Mouse (Mus musculus) ES-E14 (cell line): ENCODE results near the gene Bcr. TPM values are rescaled to one million over a fixed set of nuclear protein-coding genes. Genes with fewer than 3 reads are reported as not detected.

Experiments used
- DNase-seq: peaks from one replicate; pipeline ENCODE4 v3.0.0-alpha.2; 2013; ENCODE audit warnings: low read depth, low spot score
- H3K27ac ChIP-seq: 2 replicates; pipeline ENCODE4 v1.5.1; 2012; ENCODE audit warnings: low read depth, mild to moderate bottlenecking, low read length, moderate library complexity, mixed read lengths; ENCODE audit not compliant: poor library complexity, insufficient read depth, severe bottlenecking
- H3K36me3 ChIP-seq: 2 replicates; pipeline ENCODE4 v1.6.1; 2012; ENCODE audit warnings: mild to moderate bottlenecking, low read length, moderate library complexity, mixed read lengths; ENCODE audit not compliant: control insufficient read depth, poor library complexity, insufficient read depth, severe bottlenecking
- H3K4me1 ChIP-seq, 2 experiments: fragments of 150-350 bp in 1 of 2; sonication (generic) in 1 of 2; 2 replicates each; pipeline ENCODE4 v1.6.1; 2012; ENCODE audit warnings: low read length in 2 of 2, mild to moderate bottlenecking in 1 of 2, mixed read lengths in 1 of 2; ENCODE audit not compliant: control insufficient read depth in 2 of 2, insufficient read depth in 2 of 2, poor library complexity in 1 of 2
- H3K4me3 ChIP-seq, 2 experiments: fragments of 150-350 bp in 1 of 2; sonication (generic) in 1 of 2; 2 replicates each; pipeline ENCODE4 v1.5.1; 2012; ENCODE audit warnings: low read length in 2 of 2, low read depth in 1 of 2, mild to moderate bottlenecking in 1 of 2, mixed read lengths in 1 of 2; ENCODE audit not compliant: insufficient read depth in 1 of 2, poor library complexity in 1 of 2, severe bottlenecking in 1 of 2
- H3K9ac ChIP-seq: 2 replicates; pipeline ENCODE4 v1.6.1; 2012; ENCODE audit warnings: low read depth, mild to moderate bottlenecking, low read length, mixed read lengths; ENCODE audit not compliant: poor library complexity, insufficient read depth, severe bottlenecking
- H3K9me3 ChIP-seq: fragments of 150-350 bp; sonication (generic); 2 replicates; pipeline ENCODE4 v1.6.1; 2012; ENCODE audit warnings: low read depth, mild to moderate bottlenecking, low read length; ENCODE audit not compliant: control insufficient read depth, insufficient read depth
- CHD2 ChIP-seq: IDR thresholded peaks from 2 replicates; pipeline ENCODE4 v1.6.1; 2014; ENCODE audit warnings: mild to moderate bottlenecking, low read depth, low read length, inconsistent platforms
- HCFC1 ChIP-seq: IDR thresholded peaks from 2 replicates; pipeline ENCODE4 v1.6.1; 2012; ENCODE audit warnings: low read length, inconsistent platforms, borderline replicate concordance; ENCODE audit not compliant: insufficient read depth
- MAFK ChIP-seq: IDR thresholded peaks from 2 replicates; pipeline ENCODE4 v1.6.1; 2014; ENCODE audit warnings: mild to moderate bottlenecking, low read depth, low read length, inconsistent platforms; ENCODE audit not compliant: insufficient read depth
- ZC3H11A ChIP-seq: IDR thresholded peaks from 2 replicates; pipeline ENCODE4 v1.6.1; 2012; ENCODE audit warnings: low read depth, mild to moderate bottlenecking, inconsistent platforms, low read length, borderline replicate concordance
- ZNF384 ChIP-seq: IDR thresholded peaks from 2 replicates; pipeline ENCODE4 v1.6.1; 2012; ENCODE audit warnings: low read depth, low read length, inconsistent platforms
- in situ Hi-C, 2 experiments: fragments of 600-800 bp; cut with MboI; formaldehyde crosslinking; loops; one replicate each; pipeline ENCODE4 v1.15.1; 2025; ENCODE audit warnings: low sequenced_read_pairs in 2 of 2, inconsistent platforms in 1 of 2; ENCODE audit not compliant: unreplicated experiment in 2 of 2
- total RNA-seq: library from RNA; depleted of rRNA; stranded (reverse); fragments of 300-350 nt; gene quantifications from 2 replicates; pipeline ENCODE4 v1.2.3, GENCODE M21; 2012; rRNA removed

Gene Bcr
- total RNA-seq, 1 experiment = 19.5 TPM

DNA sequence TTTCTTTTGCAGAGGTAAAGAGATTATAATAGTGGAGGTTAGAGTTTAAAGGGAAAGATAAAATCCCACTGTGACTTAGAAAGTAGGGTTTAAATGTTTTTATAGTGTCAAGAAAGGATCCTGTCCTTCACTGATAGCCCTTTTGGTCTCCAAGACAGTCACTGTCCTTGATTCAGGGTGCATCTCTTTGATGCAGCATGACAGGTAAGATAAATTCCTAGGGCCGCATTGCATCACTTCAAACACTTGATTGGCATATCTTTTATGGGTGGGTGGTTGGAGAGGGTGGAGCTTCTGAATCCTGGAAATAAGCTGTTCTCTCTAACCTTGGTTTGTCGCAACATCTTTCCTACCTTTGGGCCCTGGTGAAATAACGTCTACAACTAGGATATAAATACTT, 167.0 kb downstream of the Bcr start:
- in situ Hi-C loops = no loop called here
- TF ChIP-seq CHD2 (no peak), ZNF384 (no peak), ZC3H11A (no peak), MAFK (no peak), HCFC1 (no peak)
- H3K9me3 ChIP-seq = no peaks in the 10 kb centered on the region
- H3K36me3 ChIP-seq = peaks cover 3% of the 10 kb centered on the region; the same call in 1 of the 2 replicates
- H3K27ac ChIP-seq = no peak overlapping the region
- H3K4me1 ChIP-seq = peaks cover 0 to 3% of the 10 kb centered on the region in 2 experiments; a peak in 1 of 4 replicates
- no peak for DNase-seq
- no peak overlapping the region for H3K4me3 ChIP-seq
- H3K9ac ChIP-seq = no peak overlapping the region

DNA sequence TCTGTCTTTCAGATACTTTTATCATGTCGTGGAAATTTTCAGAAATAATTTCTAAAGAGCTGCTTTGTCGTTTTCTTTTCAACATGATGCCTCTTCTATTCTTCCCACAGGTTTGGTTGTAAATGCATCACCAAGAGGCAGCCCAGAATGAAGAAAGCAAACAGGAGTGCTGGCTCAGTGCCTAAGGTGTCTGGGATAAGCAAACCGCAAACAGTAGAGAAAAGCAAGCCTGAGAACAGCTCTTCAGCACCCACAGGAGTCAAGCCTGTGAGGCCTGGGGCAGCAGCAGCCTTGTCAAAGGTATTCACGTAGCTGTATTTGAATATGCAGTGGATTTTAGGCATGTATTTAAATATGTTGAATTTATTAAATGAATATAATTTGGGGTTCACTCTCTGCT, 170.2 kb downstream of the Bcr start:
- H3K4me3 ChIP-seq = no peak overlapping the region
- H3K27ac ChIP-seq = no peak overlapping the region
- in situ Hi-C loops = no loop called here
- H3K4me1 ChIP-seq = peaks cover 0 to 3% of the 10 kb centered on the region in 2 experiments; a peak in 1 of 4 replicates
- peaks cover 3% of the 10 kb centered on the region; the same call in 1 of the 2 replicates for H3K36me3 ChIP-seq
- H3K9ac ChIP-seq = no peak overlapping the region
- no peaks in the 10 kb centered on the region for H3K9me3 ChIP-seq
- DNase-seq = no peak
- TF ChIP-seq ZNF384 (no peak), CHD2 (no peak), MAFK (no peak), ZC3H11A (no peak), HCFC1 (no peak)

DNA sequence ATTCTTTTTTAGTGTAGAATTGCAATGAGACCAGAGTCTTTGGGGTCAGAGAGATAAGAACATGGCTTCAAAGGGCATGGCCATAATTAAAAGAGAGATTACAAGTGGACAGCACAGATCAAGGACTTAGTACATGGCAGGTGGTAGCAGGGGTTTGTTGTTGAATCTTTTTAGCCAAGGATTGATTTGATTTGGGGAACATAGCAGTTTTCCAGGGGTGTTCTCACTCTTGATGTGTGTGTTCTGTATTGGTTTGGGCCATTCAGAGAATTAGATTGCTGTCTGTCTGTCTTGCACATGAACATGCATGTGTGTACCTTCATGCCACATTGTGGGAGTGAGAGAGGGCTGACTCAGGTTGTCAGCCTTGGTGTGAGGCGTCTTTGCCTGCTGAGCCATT, 171.5 kb downstream of the Bcr start:
- in situ Hi-C loops = no loop called here
- no peak overlapping the region for H3K4me3 ChIP-seq
- H3K36me3 ChIP-seq = peaks cover 3% of the 10 kb centered on the region; the same call in 1 of the 2 replicates
- TF ChIP-seq ZNF384 = no peak
- no peak for TF ChIP-seq HCFC1
- TF ChIP-seq ZC3H11A = no peak
- TF ChIP-seq MAFK = no peak
- no peak for TF ChIP-seq CHD2
- no peak for DNase-seq
- no peaks in the 10 kb centered on the region for H3K9me3 ChIP-seq
- no peak overlapping the region for H3K27ac ChIP-seq
- no peak overlapping the region for H3K9ac ChIP-seq
- H3K4me1 ChIP-seq = peaks cover 0 to 3% of the 10 kb centered on the region in 2 experiments; a peak in 1 of 4 replicates

DNA sequence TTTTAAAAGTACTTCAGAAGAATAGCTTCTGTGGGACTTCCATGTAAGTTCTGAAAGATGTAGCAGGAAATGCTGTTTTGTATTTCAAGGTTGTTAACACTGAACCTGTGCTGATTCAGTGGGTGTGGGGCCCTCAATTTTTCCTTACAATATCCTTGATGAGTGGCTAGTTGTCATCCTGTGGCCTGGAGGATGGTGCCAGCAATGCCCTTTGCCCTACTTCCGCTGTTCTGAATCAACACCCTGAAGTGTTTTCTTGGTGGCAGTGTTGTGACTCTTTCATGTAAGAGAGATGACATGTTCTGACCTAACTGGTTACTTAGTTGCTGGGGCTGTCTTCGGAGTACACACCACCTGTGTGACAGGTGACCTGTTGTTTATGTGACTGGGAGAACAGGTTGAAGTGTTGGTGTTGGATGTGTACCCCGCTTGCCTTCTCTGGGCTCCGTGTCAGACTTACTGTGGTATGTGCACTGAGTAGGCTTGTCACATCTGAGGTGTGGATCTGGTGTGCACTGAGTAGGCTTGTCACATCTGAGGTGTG, 172.3 kb downstream of the Bcr start:
- no peak overlapping the region for H3K4me3 ChIP-seq
- H3K9me3 ChIP-seq = no peaks in the 10 kb centered on the region
- DNase-seq = no peak
- H3K9ac ChIP-seq = no peak overlapping the region
- in situ Hi-C loops = no loop called here
- peaks cover 3% of the 10 kb centered on the region; the same call in 1 of the 2 replicates for H3K36me3 ChIP-seq
- TF ChIP-seq ZNF384 = no peak
- no peak for TF ChIP-seq ZC3H11A
- TF ChIP-seq CHD2 = no peak
- H3K4me1 ChIP-seq = peaks cover 0 to 3% of the 10 kb centered on the region in 2 experiments; a peak in 1 of 4 replicates
- no peak overlapping the region for H3K27ac ChIP-seq

DNA sequence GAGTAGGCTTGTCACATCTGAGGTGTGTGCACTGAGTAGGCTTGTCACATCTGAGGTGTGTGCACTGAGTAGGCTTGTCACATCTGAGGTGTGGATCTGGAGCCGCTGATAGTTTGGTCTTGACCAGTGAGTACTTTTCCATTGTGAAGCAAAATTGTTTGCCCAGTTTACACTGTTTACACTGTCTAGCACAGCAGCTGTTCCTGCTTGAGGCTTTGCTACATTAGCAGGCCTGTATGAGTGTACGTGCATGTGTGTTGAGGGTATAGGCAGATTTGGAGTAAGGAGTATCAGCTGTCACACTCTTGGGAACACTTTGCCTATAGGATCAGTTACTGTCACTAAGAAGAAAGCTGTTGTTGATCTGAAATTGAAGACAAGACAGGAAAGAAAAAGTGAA, 173.1 kb downstream of the Bcr start:
- Histone ChIP-seq H3K27ac (no peak overlapping the region), H3K9ac (no peak overlapping the region), H3K36me3 (peaks cover 3% of the 10 kb centered on the region; the same call in 1 of the 2 replicates), H3K9me3 (no peaks in the 10 kb centered on the region), H3K4me3 (no peak overlapping the region), H3K4me1 (peaks cover 0 to 3% of the 10 kb centered on the region in 2 experiments; a peak in 1 of 4 replicates)
- in situ Hi-C loops = no loop called here
- DNase-seq = no peak
- TF ChIP-seq ZC3H11A (no peak), ZNF384 (no peak), HCFC1 (no peak), CHD2 (no peak), MAFK (no peak)

Other genes starting within 250 kb of the Bcr start
- gene Gnaz, start 93.4 kb upstream of the Bcr start, total RNA-seq = 5.9 and 7.8 TPM in 2 replicates
- gene Rsph14, start 28.0 kb upstream of the Bcr start, total RNA-seq = 0.18 TPM in 1 of 2 replicates, not detected in the other
- 0.69 and 0.98 TPM in 2 replicates for gene Rab36, start 23.5 kb upstream of the Bcr start, total RNA-seq
- gene Specc1l, start 151.5 kb downstream of the Bcr start, total RNA-seq = 23.5 TPM in 2 replicates